Mouse (Mus musculus) ES-E14 (cell line): ENCODE measurements around the gene Bag3. TPM values are rescaled to one million over a fixed set of nuclear protein-coding genes. Genes with fewer than 3 reads are reported as not detected.

ENCODE experiments used
- DNase-seq: peaks from one replicate; pipeline ENCODE4 v3.0.0-alpha.2; 2013; ENCODE audit warnings: low read depth, low spot score
- H3K27ac ChIP-seq: 2 replicates; pipeline ENCODE4 v1.5.1; 2012; ENCODE audit warnings: low read depth, mild to moderate bottlenecking, low read length, moderate library complexity, mixed read lengths; ENCODE audit not compliant: poor library complexity, insufficient read depth, severe bottlenecking
- H3K36me3 ChIP-seq: 2 replicates; pipeline ENCODE4 v1.6.1; 2012; ENCODE audit warnings: mild to moderate bottlenecking, low read length, moderate library complexity, mixed read lengths; ENCODE audit not compliant: control insufficient read depth, poor library complexity, insufficient read depth, severe bottlenecking
- H3K4me1 ChIP-seq, 2 experiments: fragments of 150-350 bp in 1 of 2; sonication (generic) in 1 of 2; 2 replicates each; pipeline ENCODE4 v1.6.1; 2012; ENCODE audit warnings: low read length in 2 of 2, mild to moderate bottlenecking in 1 of 2, mixed read lengths in 1 of 2; ENCODE audit not compliant: control insufficient read depth in 2 of 2, insufficient read depth in 2 of 2, poor library complexity in 1 of 2
- H3K4me3 ChIP-seq, 2 experiments: fragments of 150-350 bp in 1 of 2; sonication (generic) in 1 of 2; 2 replicates each; pipeline ENCODE4 v1.5.1; 2012; ENCODE audit warnings: low read length in 2 of 2, low read depth in 1 of 2, mild to moderate bottlenecking in 1 of 2, mixed read lengths in 1 of 2; ENCODE audit not compliant: insufficient read depth in 1 of 2, poor library complexity in 1 of 2, severe bottlenecking in 1 of 2
- H3K9ac ChIP-seq: 2 replicates; pipeline ENCODE4 v1.6.1; 2012; ENCODE audit warnings: low read depth, mild to moderate bottlenecking, low read length, mixed read lengths; ENCODE audit not compliant: poor library complexity, insufficient read depth, severe bottlenecking
- H3K9me3 ChIP-seq: fragments of 150-350 bp; sonication (generic); 2 replicates; pipeline ENCODE4 v1.6.1; 2012; ENCODE audit warnings: low read depth, mild to moderate bottlenecking, low read length; ENCODE audit not compliant: control insufficient read depth, insufficient read depth
- CHD2 ChIP-seq: IDR thresholded peaks from 2 replicates; pipeline ENCODE4 v1.6.1; 2014; ENCODE audit warnings: mild to moderate bottlenecking, low read depth, low read length, inconsistent platforms
- HCFC1 ChIP-seq: IDR thresholded peaks from 2 replicates; pipeline ENCODE4 v1.6.1; 2012; ENCODE audit warnings: low read length, inconsistent platforms, borderline replicate concordance; ENCODE audit not compliant: insufficient read depth
- MAFK ChIP-seq: IDR thresholded peaks from 2 replicates; pipeline ENCODE4 v1.6.1; 2014; ENCODE audit warnings: mild to moderate bottlenecking, low read depth, low read length, inconsistent platforms; ENCODE audit not compliant: insufficient read depth
- ZC3H11A ChIP-seq: IDR thresholded peaks from 2 replicates; pipeline ENCODE4 v1.6.1; 2012; ENCODE audit warnings: low read depth, mild to moderate bottlenecking, inconsistent platforms, low read length, borderline replicate concordance
- ZNF384 ChIP-seq: IDR thresholded peaks from 2 replicates; pipeline ENCODE4 v1.6.1; 2012; ENCODE audit warnings: low read depth, low read length, inconsistent platforms
- in situ Hi-C, 2 experiments: fragments of 600-800 bp; cut with MboI; formaldehyde crosslinking; loops; one replicate each; pipeline ENCODE4 v1.15.1; 2025; ENCODE audit warnings: low sequenced_read_pairs in 2 of 2, inconsistent platforms in 1 of 2; ENCODE audit not compliant: unreplicated experiment in 2 of 2
- total RNA-seq: library from RNA; depleted of rRNA; stranded (reverse); fragments of 300-350 nt; gene quantifications from 2 replicates; pipeline ENCODE4 v1.2.3, GENCODE M21; 2012

Gene Bag3
- total RNA-seq, 1 experiment: 13.6 TPM

- peaks cover 37% of the 10 kb centered on the region for H3K36me3 ChIP-seq
- in situ Hi-C loops: no loop called here
- peaks cover 5 to 8% of the 10 kb centered on the region in 2 experiments; a peak in 2 of 4 replicates for H3K4me1 ChIP-seq
- H3K9me3 ChIP-seq: no peaks in the 10 kb centered on the region
- no peak overlapping the region for H3K27ac ChIP-seq
- H3K9ac ChIP-seq: no peak overlapping the region
- TF ChIP-seq CHD2 (no peak), MAFK (no peak), ZNF384 (no peak), HCFC1 (no peak), ZC3H11A (no peak)
- DNase-seq: no peak
- no peak overlapping the region for H3K4me3 ChIP-seq
These were observed 22.6 kb downstream of the Bag3 start for GRCm38 (mm10) chr7:128546031-128546430.

DNA sequence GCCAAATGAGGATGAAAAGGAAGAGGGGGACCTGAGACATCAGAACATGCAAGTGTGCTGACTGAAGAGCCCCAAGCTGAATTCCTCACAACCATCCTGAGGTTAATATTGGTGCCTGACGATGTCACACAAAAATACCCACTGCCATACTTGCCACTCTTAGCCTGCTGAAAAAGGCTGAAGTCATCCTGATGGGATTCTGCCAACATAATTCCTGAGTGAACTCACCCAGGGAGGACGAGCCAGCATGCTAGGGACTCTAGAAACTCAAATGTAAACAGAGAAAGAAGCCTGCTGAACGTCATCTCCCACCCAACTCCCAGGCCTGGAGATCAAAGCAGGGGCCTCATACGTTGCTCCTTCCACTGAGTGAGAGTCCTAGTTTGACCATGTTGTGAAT lies 25.7 kb downstream of the Bag3 start:
- Histone ChIP-seq H3K9ac (no peak overlapping the region), H3K36me3 (peaks cover 17% of the 10 kb centered on the region), H3K9me3 (no peaks in the 10 kb centered on the region), H3K27ac (no peak overlapping the region), H3K4me3 (no peak overlapping the region), H3K4me1 (peaks cover 0 to 3% of the 10 kb centered on the region in 2 experiments; a peak in 1 of 4 replicates)
- no peak for DNase-seq
- in situ Hi-C loops: no loop called here
- TF ChIP-seq MAFK (no peak), ZC3H11A (no peak), HCFC1 (no peak), ZNF384 (no peak), CHD2 (no peak)

GRCm38 (mm10) chr7:128550328-128551086 lies 27.1 kb downstream of the Bag3 start:
- no peak overlapping the region for H3K9ac ChIP-seq
- DNase-seq: no peak
- in situ Hi-C loops: no loop called here
- no peak overlapping the region for H3K4me3 ChIP-seq
- H3K36me3 ChIP-seq: peaks cover 15% of the 10 kb centered on the region
- no peak for TF ChIP-seq MAFK
- no peak for TF ChIP-seq ZC3H11A
- no peak for TF ChIP-seq ZNF384
- TF ChIP-seq CHD2: no peak
- no peak for TF ChIP-seq HCFC1
- H3K27ac ChIP-seq: no peak overlapping the region
- H3K4me1 ChIP-seq: peaks cover 0 to 3% of the 10 kb centered on the region in 2 experiments; a peak in 1 of 4 replicates
- H3K9me3 ChIP-seq: no peaks in the 10 kb centered on the region

DNA sequence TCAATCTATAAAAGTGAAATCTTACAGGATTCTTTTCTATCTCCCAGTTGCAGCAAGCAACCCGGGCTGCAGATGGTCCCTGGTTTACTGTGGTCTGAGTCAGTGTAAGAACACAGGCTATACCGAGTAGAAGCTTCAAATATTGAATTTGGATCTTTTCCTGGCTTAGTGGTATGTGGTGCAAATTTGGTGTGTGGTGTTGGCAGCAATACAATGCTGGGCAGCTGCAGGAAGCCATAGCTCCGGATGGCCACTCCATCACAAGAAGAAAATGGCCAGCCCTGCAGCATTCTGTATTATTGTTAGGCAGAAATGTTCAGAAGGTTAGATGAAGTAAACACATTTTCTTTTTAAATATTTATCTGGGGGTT lies 27.7 kb downstream of the Bag3 start:
- no peak overlapping the region for H3K4me3 ChIP-seq
- DNase-seq: no peak
- no peak overlapping the region for H3K27ac ChIP-seq
- in situ Hi-C loops: no loop called here
- H3K9me3 ChIP-seq: no peaks in the 10 kb centered on the region
- no peak overlapping the region for H3K9ac ChIP-seq
- TF ChIP-seq CHD2 (no peak), HCFC1 (no peak), ZC3H11A (no peak), ZNF384 (no peak), MAFK (no peak)
- peaks cover 10% of the 10 kb centered on the region for H3K36me3 ChIP-seq
- H3K4me1 ChIP-seq: peaks cover 0 to 3% of the 10 kb centered on the region in 2 experiments; a peak in 1 of 4 replicates
